In the genomic region with DNA sequence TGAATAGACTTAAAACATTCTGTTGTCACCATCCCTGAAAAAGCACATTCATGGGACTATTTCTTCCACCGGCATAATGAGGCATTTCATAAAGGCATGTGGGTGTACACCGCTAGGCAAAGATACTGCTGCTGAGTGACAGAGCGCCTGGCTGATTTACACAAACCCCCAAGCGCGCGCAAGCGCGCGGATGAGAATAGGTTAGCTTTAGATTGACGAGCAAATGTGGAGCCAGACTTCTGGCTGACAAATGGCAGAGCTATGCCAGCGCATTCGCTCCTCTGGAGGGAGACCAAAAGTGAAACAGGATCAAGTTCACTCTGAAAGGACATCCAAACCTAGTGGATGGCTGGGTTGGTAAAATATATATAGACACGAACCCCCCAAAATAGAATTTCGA, we compare ENCODE assay signal across 8 mouse cellular contexts. TPM values are rescaled to one million over a fixed set of nuclear protein-coding genes. Genes with fewer than 3 reads are reported as not detected.
DNase-seq lines count a peak whose midpoint lies in the region; ATAC-seq and TF ChIP-seq lines count a peak whose summit lies in the region.

A gene (minus strand): TSS at position 130 of the 400 bp plus-strand sequence.

- no peaks in the 10 kb centered on the region for H3K9me3 ChIP-seq in forebrain, embryonic 15.5 days
- no peaks in the 10 kb centered on the region for H3K9me3 ChIP-seq in heart, embryonic 14.5 days (ENCODE audit: control insufficient read depth, low read length)
- no peaks in the 10 kb centered on the region for H3K9me3 ChIP-seq in stomach, embryonic 15.5 days

- H3K36me3 ChIP-seq in kidney, adult 2 months (ENCODE audit: control insufficient read depth, insufficient read depth, low read length), result no peaks in the 10 kb centered on the region
- no peaks in the 10 kb centered on the region for H3K36me3 ChIP-seq in forebrain, embryonic 15.5 days
- no peaks in the 10 kb centered on the region for H3K36me3 ChIP-seq in heart, embryonic 14.5 days (ENCODE audit: control insufficient read depth, insufficient read depth, low read length)
- no peaks in the 10 kb centered on the region for H3K36me3 ChIP-seq in stomach, embryonic 15.5 days

- H3K4me2 ChIP-seq in forebrain, embryonic 15.5 days (replicated peaks), result peak within 1 kb of the TSS; percentile 11; the same call in 1 of the 2 replicates
- peak within 1 kb of the TSS; percentile 60 for H3K4me2 ChIP-seq in heart, embryonic 14.5 days (ENCODE audit: low read length)
- no peak within 1 kb of the TSS for H3K4me2 ChIP-seq in stomach, embryonic 15.5 days

- no peak within 1 kb of the TSS for H3K9ac ChIP-seq in forebrain, embryonic 15.5 days (replicated peaks)
- no peak within 1 kb of the TSS for H3K9ac ChIP-seq in heart, embryonic 14.5 days (ENCODE audit: low read length)
- no peak within 1 kb of the TSS for H3K9ac ChIP-seq in stomach, embryonic 15.5 days

- peak; percentile 93 for ATAC-seq in forebrain, embryonic 15.5 days (replicated peaks)
- peak; percentile 59 for ATAC-seq in heart, embryonic 14.5 days (ENCODE audit: insufficient number of reproducible peaks, insufficient read depth, low FRiP score, low read depth)
- no peak for ATAC-seq in stomach, embryonic 15.5 days (ENCODE audit: insufficient read depth, low FRiP score, low read depth)
- ATAC-seq in activated CD4-positive, CD25-positive, alpha-beta regulatory T cell, adult 4 months, result no peak

- no peak for TF ChIP-seq CTCF in kidney, adult 2 months (conservative IDR thresholded peaks at IDR 0.05; ENCODE audit: insufficient read depth, insufficient read length, low read depth, low read length)

- peaks cover 10% of the 10 kb centered on the region; the same call in 1 of the 2 replicates for H3K4me1 ChIP-seq in kidney, adult 2 months (ENCODE audit: control insufficient read depth, insufficient read depth, low read length)
- peaks cover 11% of the 10 kb centered on the region for H3K4me1 ChIP-seq in forebrain, embryonic 15.5 days
- peaks cover 15 to 18% of the 10 kb centered on the region in 2 experiments for H3K4me1 ChIP-seq in heart, embryonic 14.5 days (ENCODE audit: control insufficient read depth in 2 of 2, insufficient read depth in 2 of 2, low read length in 2 of 2)
- H3K4me1 ChIP-seq in stomach, embryonic 15.5 days, result no peaks in the 10 kb centered on the region

- 82% methylated on average over 14 of the region's 14 CpGs for WGBS in kidney, adult 2 months
- WGBS in forebrain, embryonic 15.5 days, result 28% methylated on average over 14 of the region's 14 CpGs
- WGBS in heart, embryonic 14.5 days, result 32% methylated on average over 14 of the region's 14 CpGs
- WGBS in stomach, embryonic 15.5 days, result 69% methylated on average over 14 of the region's 14 CpGs

- no peak for TF ChIP-seq POLR2A in kidney, adult 2 months (IDR thresholded peaks at IDR 0.05; ENCODE audit: low read depth, low read length)

- H3K27ac ChIP-seq in kidney, adult 2 months (ENCODE audit: insufficient read depth, low read depth, low read length), result no peak within 1 kb of the TSS
- H3K27ac ChIP-seq in forebrain, embryonic 15.5 days (replicated peaks), result no peak within 1 kb of the TSS
- H3K27ac ChIP-seq in heart, embryonic 14.5 days (replicated peaks in 1 of 2; ENCODE audit: control insufficient read depth in 1 of 2, insufficient read depth in 1 of 2, low read depth in 2 of 2, low read length in 2 of 2), result peak within 1 kb of the TSS; percentile 59 to 69
- H3K27ac ChIP-seq in stomach, embryonic 15.5 days, result no peak within 1 kb of the TSS

- no peaks in the 10 kb centered on the region for H3K27me3 ChIP-seq in kidney, adult 2 months (replicated peaks; ENCODE audit: control insufficient read depth, insufficient read depth, low read length)
- H3K27me3 ChIP-seq in forebrain, embryonic 15.5 days, result peaks cover 12% of the 10 kb centered on the region; the same call in 1 of the 2 replicates
- no peaks in the 10 kb centered on the region for H3K27me3 ChIP-seq in heart, embryonic 14.5 days (ENCODE audit: control insufficient read depth, insufficient read depth, low read length)
- H3K27me3 ChIP-seq in stomach, embryonic 15.5 days (replicated peaks), result no peaks in the 10 kb centered on the region

- intact Hi-C loops in left cerebral cortex, postnatal 10 days (cut with DNase I), result no loop called here

- no peak within 1 kb of the TSS for H3K4me3 ChIP-seq in kidney, adult 2 months (ENCODE audit: insufficient read depth, low read depth, low read length)
- H3K4me3 ChIP-seq in forebrain, embryonic 15.5 days, result no peak within 1 kb of the TSS
- H3K4me3 ChIP-seq in heart, embryonic 14.5 days (ENCODE audit: control insufficient read depth in 1 of 2, insufficient read depth in 1 of 2, low read depth in 1 of 2, low read length in 2 of 2), result peak within 1 kb of the TSS; percentile 3; a peak in 2 of 4 replicates
- no peak within 1 kb of the TSS for H3K4me3 ChIP-seq in stomach, embryonic 15.5 days (replicated peaks)

- no peak for DNase-seq in kidney, adult 2 months
- DNase-seq in kidney, postnatal 14 days, result no peak
- DNase-seq in left cerebral cortex, postnatal 10 days (ENCODE audit: extremely low spot score in 1 of 2, low spot score in 2 of 2), result peak; percentile 30 to 52
- DNase-seq in urinary bladder, postnatal 36 days (ENCODE audit: low spot score in 2 of 2), result no peak

RNA-seq across cellular contexts. Expression of the gene that starts here (rescaled TPM):
- polyA plus RNA-seq in kidney, adult 2 months (2012; rRNA removed), result 55.8 and 74.0 TPM in 2 replicates
- not detected in 2 replicates for polyA plus RNA-seq in forebrain, embryonic 15.5 days (2015; fragmentation: Nextera tagmentation; extraction: Ambion mirVana)
- 0.32 and 0.41 TPM in 2 replicates for polyA plus RNA-seq in heart, embryonic 14.5 days (2014; fragmentation: Nextera tagmentation; extraction: Ambion mirVana)
- total RNA-seq in left cerebral cortex, postnatal 10 days (2021), result under 1 TPM in 1 of 2 experiments, not detected in 1; 0.14 TPM
- polyA plus RNA-seq in stomach, embryonic 15.5 days (2015; fragmentation: Nextera tagmentation; extraction: Ambion mirVana), result 10.1 and 13.2 TPM in 2 replicates
- under 1 TPM; 0.09 to 0.31 TPM for polyA plus RNA-seq in activated CD4-positive, CD25-positive, alpha-beta regulatory T cell, adult 4 months (2017; shearing (Covaris generic))

Comparison
In these comparisons a context has a peak if more than half of its experiments do, and no peak if none do; other contexts are left out.
1. Peak in ATAC-seq and H3K4me2 ChIP-seq in forebrain, embryonic 15.5 days; RNA of the gene not detected or under 1 TPM.
2. Peak in ATAC-seq, H3K4me3 ChIP-seq, H3K27ac ChIP-seq and H3K4me2 ChIP-seq in heart, embryonic 14.5 days; RNA of the gene not detected or under 1 TPM.
3. Peak in DNase-seq in left cerebral cortex, postnatal 10 days; RNA of the gene not detected or under 1 TPM.